Mouse (Mus musculus) stomach, postnatal 0 days (tissue): Measurements from ENCODE around the gene Brinp2.

Experiments used
- CTCF ChIP-seq: IDR thresholded peaks from 2 replicates; pipeline ENCODE4 v1.5.1; 2016; ENCODE audit warnings: antibody characterized with exemption, low read depth, mild to moderate bottlenecking, moderate library complexity
- EP300 ChIP-seq: optimal IDR thresholded peaks from 2 replicates; pipeline ENCODE3; 2016; ENCODE audit warnings: antibody characterized with exemption

- TF ChIP-seq CTCF (no peak), EP300 (no peak)
Observed at GRCm38 (mm10) chr1:158310426-158311156, 45.5 kb downstream of the Brinp2 start.
